Mouse (Mus musculus): ENCODE results near the gene Ica1. TPM values are rescaled to one million over a fixed set of nuclear protein-coding genes. Genes with fewer than 3 reads are reported as not detected.
A peak's percentile ranks its signal among the peaks of the same experiment; 100 is the strongest.

The Ica1 gene
- total RNA-seq, 4 experiments from 2014 or later: 54.8 to 63.2 (median 57.9) TPM

GRCm38 (mm10) chr6:8744273-8744785 is 34.0 kb downstream of the Ica1 start:
- no peak for DNase-seq (ENCODE audit: low spot score in 2 of 2)

- no peak for DNase-seq (ENCODE audit: low spot score in 2 of 2)
Observed at GRCm38 (mm10) chr6:8742449-8742848, 35.8 kb downstream of the Ica1 start.

GRCm38 (mm10) chr6:8741659-8742058 is 36.6 kb downstream of the Ica1 start:
- DNase-seq (ENCODE audit: low spot score in 2 of 2): no peak

- no peak for DNase-seq (ENCODE audit: low spot score in 2 of 2)
Observed at GRCm38 (mm10) chr6:8740092-8740491, 38.2 kb downstream of the Ica1 start.

DNA sequence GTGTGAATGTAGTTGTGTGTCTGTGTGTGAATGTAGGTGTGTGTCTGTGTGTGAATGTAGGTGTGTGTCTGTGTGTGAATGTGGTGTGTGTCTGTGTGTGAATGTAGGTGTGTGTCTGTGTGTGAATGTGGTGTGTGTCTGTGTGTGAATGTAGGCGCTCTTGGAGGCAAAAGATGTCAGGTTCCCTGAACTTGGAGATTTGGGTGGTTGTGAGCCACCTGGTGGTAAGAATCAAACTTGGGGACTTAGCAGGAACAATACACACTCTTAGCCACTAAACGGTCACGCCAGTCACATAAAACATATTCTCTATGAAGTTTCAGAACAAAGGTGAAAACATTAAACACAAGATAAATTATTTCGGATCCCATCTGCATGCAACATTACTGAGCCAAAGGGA is 39.9 kb downstream of the Ica1 start:
- no peak for DNase-seq (ENCODE audit: low spot score in 2 of 2)

DNA sequence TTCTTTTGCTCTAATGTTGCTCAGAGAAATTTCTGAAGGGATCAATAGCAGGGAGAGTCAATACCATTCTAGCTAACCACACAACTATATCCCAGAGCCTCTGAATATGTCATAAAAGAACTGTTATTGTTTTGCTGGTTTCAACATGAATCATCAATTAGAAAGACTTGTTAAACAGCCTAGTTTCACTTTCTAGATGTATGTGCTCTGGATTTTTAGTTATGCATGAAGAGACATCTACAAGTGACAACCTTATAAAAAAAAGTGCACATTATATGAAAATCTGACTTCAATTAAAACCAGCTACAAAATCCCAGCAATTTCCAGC is 41.8 kb downstream of the Ica1 start:
- DNase-seq (ENCODE audit: low spot score in 2 of 2): no peak

DNA sequence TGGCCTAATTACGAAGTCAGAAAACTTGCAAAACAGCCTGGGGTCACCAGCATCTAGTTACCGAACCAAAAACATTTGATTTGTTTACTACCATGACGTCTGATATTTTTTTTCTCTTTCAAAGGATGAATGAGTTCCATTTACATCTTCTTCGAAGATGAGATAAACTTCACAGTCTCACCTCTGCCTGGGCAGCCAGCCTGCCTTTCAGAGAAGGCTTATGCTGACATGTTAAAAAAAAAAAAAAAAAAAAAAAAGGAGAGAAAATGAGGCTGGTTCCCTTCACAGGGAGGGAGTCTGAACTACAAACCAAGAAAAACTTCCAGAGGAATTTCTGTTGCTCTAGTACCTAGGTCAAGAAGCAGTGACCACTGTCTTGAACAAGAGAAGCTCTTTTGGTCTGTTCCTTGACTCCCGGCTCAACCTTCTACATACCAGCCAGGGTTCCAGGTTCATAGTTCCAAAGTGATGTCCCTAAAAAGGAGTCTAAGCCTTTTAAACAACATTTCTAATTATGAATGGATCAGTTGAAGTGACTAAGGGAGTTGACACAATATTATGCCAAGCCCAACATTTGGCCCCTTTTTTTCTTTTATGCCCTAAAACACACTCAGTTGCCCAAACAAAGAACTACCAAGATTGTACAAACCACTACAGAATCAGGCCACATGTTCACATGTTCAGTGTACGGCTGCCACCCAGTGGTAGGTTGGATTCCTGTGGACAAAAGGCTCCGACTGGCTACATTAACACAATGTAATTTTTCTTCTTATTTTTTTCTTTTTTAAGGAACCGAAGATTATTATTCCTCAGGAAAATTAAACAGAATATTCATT is 42.4 kb downstream of the Ica1 start:
- DNase-seq (ENCODE audit: low spot score in 2 of 2): peak; percentile 37 to 75

- DNase-seq (ENCODE audit: low spot score in 2 of 2): no peak
Observed at GRCm38 (mm10) chr6:8735044-8735443, 43.2 kb downstream of the Ica1 start.

DNA sequence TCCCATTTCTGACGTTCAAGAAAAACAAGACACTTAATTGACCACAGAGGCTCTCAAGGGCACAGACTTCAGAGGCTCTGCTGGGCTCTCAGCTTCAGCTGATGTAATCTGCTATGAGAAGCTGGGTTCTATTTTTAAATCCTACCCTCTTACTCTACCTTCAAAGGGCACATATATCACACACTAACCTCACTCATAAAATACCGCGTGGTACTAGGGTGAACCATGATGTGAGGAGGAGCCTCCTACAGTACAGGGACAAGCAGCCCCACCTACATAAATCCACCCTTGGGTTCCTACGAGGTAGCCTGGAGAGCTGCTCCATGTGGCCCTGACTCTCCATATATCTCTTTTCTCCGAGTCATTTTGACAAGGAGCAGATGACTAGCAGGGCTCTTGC is 45.8 kb downstream of the Ica1 start:
- DNase-seq (ENCODE audit: low spot score in 2 of 2): no peak

GRCm38 (mm10) chr6:8731656-8732191 is 46.6 kb downstream of the Ica1 start:
- DNase-seq (ENCODE audit: low spot score in 2 of 2): no peak

DNA sequence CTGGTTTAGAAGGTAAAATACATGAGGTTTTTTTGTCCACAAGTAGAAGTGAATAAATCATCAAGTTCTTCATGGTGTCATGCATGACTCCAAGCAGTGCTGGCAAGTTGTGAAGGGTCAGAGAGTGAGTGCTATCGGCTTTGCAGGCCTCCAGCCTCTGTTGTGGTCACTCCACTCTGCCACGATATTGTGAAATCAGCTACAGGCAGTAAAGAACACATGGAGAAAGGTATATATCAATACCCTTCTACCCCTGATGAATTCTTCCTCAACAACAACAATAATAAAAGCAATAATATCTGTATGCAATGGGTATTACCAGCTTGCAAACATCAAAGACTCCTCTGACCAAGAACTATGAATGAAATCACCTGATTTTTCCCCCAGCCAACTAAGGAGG is 47.9 kb downstream of the Ica1 start:
- DNase-seq (ENCODE audit: low spot score in 2 of 2): no peak

DNA sequence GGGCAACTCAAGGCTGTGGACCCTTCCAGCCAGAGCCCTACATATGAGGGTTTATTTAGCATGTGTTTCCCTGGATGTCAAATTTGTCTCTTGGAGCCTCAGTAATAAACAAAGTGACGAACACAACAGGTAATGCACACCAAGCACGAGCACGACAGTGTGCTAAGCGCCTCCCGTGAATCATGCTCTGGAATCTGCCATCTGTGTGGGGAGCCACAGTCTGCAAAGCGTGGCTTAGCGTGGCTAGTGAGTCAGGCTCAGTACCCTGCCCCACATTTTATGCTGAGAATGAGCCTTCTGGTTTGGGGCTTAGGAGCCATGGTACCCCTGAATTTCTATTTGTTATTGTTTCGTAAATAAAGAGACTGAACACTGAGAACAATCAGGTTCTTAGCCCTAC is 50.5 kb downstream of the Ica1 start:
- DNase-seq (ENCODE audit: low spot score in 2 of 2): no peak

DNA sequence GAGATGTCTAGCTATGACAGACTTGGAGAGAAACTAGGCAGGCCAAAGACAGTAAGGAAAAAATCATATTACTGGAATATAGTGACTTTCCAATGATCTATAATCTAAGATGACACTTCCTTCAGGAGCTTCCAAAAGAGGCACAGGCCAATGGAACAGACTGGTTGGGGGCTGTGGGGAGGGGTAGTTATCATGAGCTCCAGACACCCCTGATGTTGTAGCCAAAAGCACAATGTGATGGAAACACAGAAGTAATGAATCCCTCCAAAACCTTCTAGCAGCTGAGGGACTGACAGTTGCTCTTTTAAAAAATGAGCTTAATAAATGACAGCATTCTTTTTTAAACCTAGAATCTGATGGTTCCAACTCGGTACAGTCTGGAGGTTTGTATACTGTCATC is 52.7 kb downstream of the Ica1 start:
- DNase-seq (ENCODE audit: low spot score in 2 of 2): no peak

GRCm38 (mm10) chr6:8719692-8720091 is 58.6 kb downstream of the Ica1 start:
- no peak for DNase-seq (ENCODE audit: low spot score in 2 of 2)

DNA sequence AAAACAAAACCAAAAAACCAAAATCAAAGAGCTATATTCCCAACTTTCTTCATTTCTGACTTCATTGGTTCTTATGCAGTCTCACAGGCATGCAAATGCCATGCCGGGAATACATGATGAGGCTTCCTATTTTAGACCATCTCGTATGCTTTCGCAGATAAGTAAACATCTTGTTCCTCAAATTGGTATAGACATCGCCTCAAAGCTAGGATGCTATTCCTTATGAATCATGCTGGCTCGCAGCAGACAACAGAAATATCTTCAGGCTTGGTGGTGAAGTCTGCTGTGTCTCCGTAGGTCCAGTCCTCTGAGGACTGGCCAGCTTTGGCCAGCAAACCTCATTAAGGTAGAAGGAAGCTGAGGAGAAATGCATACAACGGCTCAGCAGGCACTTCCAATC is 60.3 kb downstream of the Ica1 start:
- no peak for DNase-seq (ENCODE audit: low spot score in 2 of 2)

DNA sequence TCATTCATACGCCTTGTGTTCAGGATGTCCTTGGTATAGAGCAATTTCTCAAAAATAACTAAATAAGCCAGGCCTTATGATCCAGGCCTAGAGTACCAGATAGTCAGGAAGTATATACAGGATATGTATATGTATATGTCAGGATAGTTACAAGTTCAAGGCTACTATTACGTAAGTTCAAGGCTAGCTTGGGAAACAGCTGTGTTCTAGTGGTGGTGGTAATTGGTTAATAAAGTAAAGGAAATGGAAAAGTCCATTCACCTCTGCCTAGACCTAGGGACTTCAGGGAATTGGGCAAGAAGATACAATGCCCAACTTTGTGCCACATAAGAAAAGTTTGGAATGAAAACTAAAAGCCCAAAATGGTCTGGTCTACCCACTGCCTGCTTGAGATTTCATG is 61.7 kb downstream of the Ica1 start:
- DNase-seq (ENCODE audit: low spot score in 2 of 2): no peak

- no peak for DNase-seq (ENCODE audit: low spot score in 2 of 2)
Observed at GRCm38 (mm10) chr6:8711246-8711645, 67.0 kb downstream of the Ica1 start.

DNA sequence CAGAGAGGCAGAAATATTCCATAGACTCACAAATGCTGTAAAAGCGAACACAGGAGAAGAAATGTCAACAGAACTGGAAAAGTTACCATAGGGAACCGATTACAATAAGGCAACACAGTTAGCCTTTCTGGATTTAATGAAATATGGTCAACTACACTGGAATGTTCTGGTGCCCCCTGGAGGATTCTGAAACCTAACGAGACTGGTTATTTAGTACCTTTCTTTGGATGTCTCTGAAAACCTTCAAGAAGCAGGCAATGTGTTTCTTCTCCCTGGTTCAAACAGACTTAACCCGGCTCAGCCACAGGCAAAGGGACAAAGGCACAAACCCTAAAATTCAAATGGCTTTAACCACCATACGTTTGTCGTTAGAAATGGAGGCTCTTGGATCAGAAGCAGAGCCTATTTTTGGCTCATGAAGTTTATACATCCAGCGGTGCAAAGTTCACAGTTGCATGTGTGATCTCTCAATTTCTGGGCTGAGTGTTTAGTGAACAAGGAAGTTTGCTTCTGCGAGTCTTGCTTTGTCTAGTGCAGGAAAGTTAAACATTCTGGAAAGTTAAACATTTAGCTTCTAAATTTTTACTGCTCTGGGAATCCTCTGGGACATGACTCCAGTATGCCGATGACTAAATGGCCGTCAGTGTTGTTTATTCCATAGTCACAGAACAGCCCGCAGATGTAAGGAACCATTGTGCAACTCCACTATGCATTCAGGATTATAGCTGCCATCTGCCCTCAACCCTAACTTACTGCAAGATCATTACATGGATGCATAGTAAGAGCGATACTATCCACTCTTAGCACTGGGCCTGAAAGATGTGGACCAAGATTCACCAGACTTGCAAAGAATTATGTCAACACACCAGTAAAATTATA is 83.4 kb downstream of the Ica1 start:
- DNase-seq (ENCODE audit: low spot score in 2 of 2): no peak

GRCm38 (mm10) chr6:8693926-8694635 is 84.2 kb downstream of the Ica1 start:
- no peak for DNase-seq (ENCODE audit: low spot score in 2 of 2)

DNA sequence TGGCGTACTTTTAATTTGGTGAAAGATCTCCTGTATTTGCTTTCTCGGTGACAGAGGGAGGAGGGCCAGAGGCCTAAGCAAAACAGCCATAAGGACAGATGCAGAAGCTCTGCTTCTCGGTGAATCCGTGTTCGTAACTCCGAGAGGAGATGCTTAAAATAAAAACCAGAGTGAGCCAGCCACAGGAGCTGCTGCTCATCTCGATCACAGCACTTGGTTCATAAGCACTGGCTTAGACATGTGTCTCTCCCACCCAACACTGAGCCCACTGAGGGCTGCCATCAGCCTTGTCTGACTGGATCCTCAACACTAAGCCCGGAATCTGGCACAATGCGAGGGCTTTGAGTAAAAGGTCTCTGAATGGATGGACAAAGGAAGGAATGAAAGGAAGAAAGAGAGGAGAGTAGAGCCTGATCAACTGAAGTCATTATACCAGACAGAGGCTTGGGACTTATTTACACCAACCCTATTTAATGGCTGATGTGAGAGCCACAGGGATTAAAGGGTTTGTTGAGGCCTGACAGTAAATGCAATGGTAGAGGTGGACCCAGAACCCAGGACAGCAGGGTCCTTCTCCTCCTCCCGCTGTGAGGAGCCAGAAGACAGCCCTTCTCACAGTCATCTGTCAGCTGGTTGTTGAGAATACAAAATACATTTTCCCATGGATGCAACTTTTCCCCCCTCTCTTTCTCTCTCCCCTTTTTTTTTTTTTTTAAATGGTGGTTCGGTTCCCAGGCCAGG is 85.0 kb downstream of the Ica1 start:
- no peak for DNase-seq (ENCODE audit: low spot score in 2 of 2)
